Comparison of ENCODE assay signal across 8 mouse cellular contexts in the genomic region with DNA sequence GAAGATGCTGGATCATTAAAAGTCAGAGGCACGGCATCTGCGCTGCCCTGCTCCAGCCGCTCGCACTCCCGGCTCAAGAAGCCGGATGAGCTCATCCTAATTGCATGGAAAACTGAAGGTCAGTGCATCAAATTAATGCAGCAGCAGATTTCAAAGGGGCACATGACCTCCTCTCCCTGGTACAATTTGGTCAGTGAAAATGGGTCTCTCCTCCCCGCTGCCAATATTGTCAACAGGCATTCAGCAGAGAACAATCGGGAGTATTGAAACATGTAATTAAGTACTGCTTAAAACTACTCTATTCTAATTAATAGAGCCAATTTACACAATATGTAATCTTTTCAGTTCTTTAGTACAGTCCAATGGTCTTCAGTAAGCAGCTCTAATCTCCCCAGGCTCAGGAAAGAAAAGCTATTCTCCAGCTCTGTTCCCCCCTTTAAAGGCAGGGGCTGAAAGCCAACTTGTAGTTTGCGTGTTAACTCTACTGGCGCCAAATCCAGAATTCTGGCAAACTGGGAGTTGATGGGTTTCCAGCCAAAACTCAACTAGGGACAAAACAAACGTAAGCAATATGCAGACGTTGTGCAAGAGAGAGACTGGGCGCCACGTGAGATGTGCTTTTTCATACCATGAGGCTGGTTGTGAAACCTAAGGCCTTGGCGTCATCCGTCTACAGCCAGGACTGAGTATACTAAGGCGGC.
DNase-seq lines count a peak whose midpoint lies in the region; ATAC-seq lines count a peak whose summit lies in the region.

No protein-coding gene starts in this region.

- H3K4me1 ChIP-seq in kidney, embryonic 15.5 days = peaks cover 23% of the 10 kb centered on the region

- no peak overlapping the region for H3K9ac ChIP-seq in kidney, embryonic 15.5 days

- no peak overlapping the region for H3K4me3 ChIP-seq in kidney, embryonic 15.5 days (replicated peaks)

- H3K27me3 ChIP-seq in kidney, embryonic 15.5 days = no peaks in the 10 kb centered on the region

- intact Hi-C loops in heart, postnatal 36 days (cut with DNase I) = no loop called here

- no peak overlapping the region for H3K27ac ChIP-seq in kidney, embryonic 15.5 days

- 85% methylated on average over 17 of the region's 17 CpGs for WGBS in kidney, embryonic 15.5 days

- no peak for ATAC-seq in kidney, embryonic 15.5 days (replicated peaks; ENCODE audit: low FRiP score)
- no peak for ATAC-seq in erythroid progenitor cell, adult 5-6 weeks (replicated peaks; ENCODE audit: low FRiP score, poor library complexity, severe bottlenecking)

- H3K4me2 ChIP-seq in kidney, embryonic 15.5 days = no peak overlapping the region

- H3K36me3 ChIP-seq in kidney, embryonic 15.5 days = peaks cover 28% of the 10 kb centered on the region

- no peaks in the 10 kb centered on the region for H3K9me3 ChIP-seq in kidney, embryonic 15.5 days (replicated peaks)

- DNase-seq in adrenal gland, adult (ENCODE audit: inconsistent age in 2 of 2, low spot score in 1 of 2) = peak; percentile 23 to 68
- DNase-seq in adrenal gland, postnatal 4 days (ENCODE audit: low spot score in 2 of 2) = no peak
- peak; percentile 40 for DNase-seq in brain, embryonic 18.5 days (ENCODE audit: low read depth, low spot score)
- peak; percentile 43 to 56 for DNase-seq in heart, postnatal 36 days
- peak; percentile 93 for DNase-seq in lung, postnatal 36 days
- no peak for DNase-seq in urinary bladder, postnatal 25 days (ENCODE audit: low spot score)

Comparison
In these comparisons a context has a peak if more than half of its experiments do, and no peak if none do; other contexts are left out.
1. DNase-seq: peak in adrenal gland, adult (2 of 2), brain, embryonic 18.5 days (single experiment), heart, postnatal 36 days (2 of 2) and lung, postnatal 36 days (single experiment); none in adrenal gland, postnatal 4 days (0 of 2) and urinary bladder, postnatal 25 days (single experiment).